Mouse (Mus musculus): ENCODE data around the gene Sgta.

Sgta gene

GRCm38 (mm10) chr10:81019687-81020086 is 40.3 kb downstream of the Sgta start:
- no peak for DNase-seq (ENCODE audit: low spot score in 2 of 2)

GRCm38 (mm10) chr10:81018326-81018725 is 41.7 kb downstream of the Sgta start:
- DNase-seq (ENCODE audit: low spot score in 2 of 2) = no peak

- peak; percentile 59 to 72 for DNase-seq (ENCODE audit: low spot score in 2 of 2)
Observed at GRCm38 (mm10) chr10:81016645-81017044, 43.3 kb downstream of the Sgta start.

- DNase-seq (ENCODE audit: low spot score in 2 of 2) = no peak
Observed at GRCm38 (mm10) chr10:81015666-81016065, 44.3 kb downstream of the Sgta start.

GRCm38 (mm10) chr10:81014393-81015384 is 45.3 kb downstream of the Sgta start, which contains the start of gene Gng7:
Gene Gng7, minus strand, starts transcription at chr10:81014945.
- peak; percentile 91 to 95 for DNase-seq (ENCODE audit: low spot score in 2 of 2)

- no peak for DNase-seq (ENCODE audit: low spot score in 2 of 2)
Observed at GRCm38 (mm10) chr10:81010851-81011250, 49.1 kb downstream of the Sgta start.

GRCm38 (mm10) chr10:81007240-81007639 is 52.7 kb downstream of the Sgta start:
- DNase-seq (ENCODE audit: low spot score in 2 of 2) = no peak

- no peak for DNase-seq (ENCODE audit: low spot score in 2 of 2)
Observed at GRCm38 (mm10) chr10:81006005-81006677, 53.8 kb downstream of the Sgta start.

GRCm38 (mm10) chr10:81001161-81001560 is 58.8 kb downstream of the Sgta start:
- DNase-seq (ENCODE audit: low spot score in 2 of 2) = no peak

- no peak for DNase-seq (ENCODE audit: low spot score in 2 of 2)
Observed at GRCm38 (mm10) chr10:81000197-81001062, 59.6 kb downstream of the Sgta start.

GRCm38 (mm10) chr10:80999362-81000196 is 60.4 kb downstream of the Sgta start:
- DNase-seq (ENCODE audit: low spot score in 2 of 2) = peak; percentile 87 to 90

GRCm38 (mm10) chr10:80998778-80999177 is 61.2 kb downstream of the Sgta start:
- peak in 1 of 2 experiments; percentile 56 for DNase-seq (ENCODE audit: low spot score in 2 of 2)

- DNase-seq (ENCODE audit: low spot score in 2 of 2) = no peak
Observed at GRCm38 (mm10) chr10:80998021-80998420, 62.0 kb downstream of the Sgta start.

- DNase-seq (ENCODE audit: low spot score in 2 of 2) = no peak
Observed at GRCm38 (mm10) chr10:80997332-80997731, 62.6 kb downstream of the Sgta start.

GRCm38 (mm10) chr10:80996501-80996900 is 63.5 kb downstream of the Sgta start:
- DNase-seq (ENCODE audit: low spot score in 2 of 2) = no peak

- peak; percentile 76 to 82 for DNase-seq (ENCODE audit: low spot score in 2 of 2)
Observed at GRCm38 (mm10) chr10:80995091-80995632, 64.8 kb downstream of the Sgta start.

- no peak for DNase-seq (ENCODE audit: low spot score in 2 of 2)
Observed at GRCm38 (mm10) chr10:80994621-80995020, 65.4 kb downstream of the Sgta start.

All from natural killer cell, adult 2 months (primary cell).